Mouse (Mus musculus): ENCODE data around the gene Cth. TPM values are rescaled to one million over a fixed set of nuclear protein-coding genes. Genes with fewer than 3 reads are reported as not detected.

The Cth gene
- 3.2 and 3.9 TPM in 2 replicates for polyA plus RNA-seq (2015; fragmentation: Nextera tagmentation; extraction: Ambion mirVana)

DNA sequence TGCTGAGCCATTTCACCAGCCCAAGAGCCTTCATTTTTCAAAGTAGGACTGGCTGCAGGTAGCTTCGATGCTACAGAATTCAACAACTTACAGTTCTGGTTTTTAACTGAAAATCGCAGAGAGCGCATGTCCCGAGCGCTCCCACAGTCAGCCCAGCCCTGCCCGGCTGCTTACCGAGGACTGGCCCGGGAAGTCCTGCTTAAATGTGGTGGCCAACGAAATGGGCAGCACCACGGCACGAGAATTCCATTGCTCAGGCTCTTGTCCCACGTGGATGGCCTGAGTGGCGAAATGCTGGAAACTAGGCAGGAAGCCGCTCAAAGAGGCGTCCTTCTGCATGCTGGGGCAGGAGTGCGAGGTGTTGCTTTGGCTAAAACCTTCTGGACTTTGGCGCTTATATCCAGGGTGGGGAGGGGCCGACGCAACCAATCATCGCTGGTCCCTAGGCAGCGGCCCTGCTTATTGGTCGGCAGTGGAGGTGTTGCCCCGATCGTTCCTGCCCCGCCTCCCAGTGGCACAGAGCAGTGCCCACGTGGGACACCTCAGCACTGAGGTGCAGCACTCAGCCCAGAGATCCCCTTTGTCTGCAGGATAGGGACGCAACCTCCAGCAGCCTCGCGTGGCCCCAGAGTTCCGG, at the start of gene Cth:
TSS of gene Cth (minus strand) at position 386 of the 637 bp plus-strand sequence.
- peaks cover 9% of the 10 kb centered on the region for H3K4me1 ChIP-seq (replicated peaks; ENCODE audit: control insufficient read depth, insufficient read depth, low read length)
- H3K4me3 ChIP-seq (replicated peaks; ENCODE audit: low read length) = peak within 1 kb of the TSS; percentile 68
- no peak within 1 kb of the TSS for H3K27ac ChIP-seq (ENCODE audit: low read length)
- WGBS = under 1% methylated on average over 30 of the region's 30 CpGs
- ATAC-seq = peak; percentile 100
- peak within 1 kb of the TSS; percentile 57 for H3K9ac ChIP-seq (replicated peaks; ENCODE audit: low read depth, low read length)
- H3K4me2 ChIP-seq (ENCODE audit: low read length) = peak within 1 kb of the TSS; percentile 100
- H3K9me3 ChIP-seq (ENCODE audit: control insufficient read depth, low read length) = no peaks in the 10 kb centered on the region
- no peaks in the 10 kb centered on the region for H3K36me3 ChIP-seq (ENCODE audit: control insufficient read depth, insufficient read depth)
- no peaks in the 10 kb centered on the region for H3K27me3 ChIP-seq (replicated peaks; ENCODE audit: control insufficient read depth, insufficient read depth, low read length)

DNA sequence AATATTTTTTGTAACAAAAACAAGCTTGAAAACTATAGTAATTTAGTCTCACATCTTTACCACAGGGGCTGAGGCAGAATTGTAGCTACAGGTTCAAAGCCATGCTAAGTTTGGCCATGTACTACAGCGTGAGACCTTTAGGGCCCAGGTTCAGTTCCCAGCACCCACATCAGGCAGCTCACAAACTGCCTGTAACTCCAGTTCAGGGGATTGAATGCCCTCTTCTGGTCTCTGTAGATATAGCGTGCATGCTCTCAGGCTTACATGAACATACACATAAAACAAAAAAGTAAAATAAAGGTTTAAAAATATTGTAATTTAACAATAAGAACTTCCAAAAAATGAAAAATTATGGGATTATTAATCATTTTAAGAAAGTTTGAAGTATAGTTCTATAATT, 48.4 kb upstream of the Cth start:
- Histone ChIP-seq H3K9me3 (ENCODE audit: control insufficient read depth, low read length) (no peaks in the 10 kb centered on the region), H3K4me1 (replicated peaks; ENCODE audit: control insufficient read depth, insufficient read depth, low read length) (no peaks in the 10 kb centered on the region), H3K9ac (replicated peaks; ENCODE audit: low read depth, low read length) (no peak overlapping the region), H3K4me3 (replicated peaks; ENCODE audit: low read length) (no peak overlapping the region), H3K27ac (ENCODE audit: low read length) (no peak overlapping the region), H3K4me2 (ENCODE audit: low read length) (no peak overlapping the region), H3K36me3 (ENCODE audit: control insufficient read depth, insufficient read depth) (peaks cover 2% of the 10 kb centered on the region; the same call in 1 of the 2 replicates), H3K27me3 (replicated peaks; ENCODE audit: control insufficient read depth, insufficient read depth, low read length) (no peaks in the 10 kb centered on the region)
- 96% methylated on average over 2 of the region's 2 CpGs for WGBS
- ATAC-seq = no peak

DNA sequence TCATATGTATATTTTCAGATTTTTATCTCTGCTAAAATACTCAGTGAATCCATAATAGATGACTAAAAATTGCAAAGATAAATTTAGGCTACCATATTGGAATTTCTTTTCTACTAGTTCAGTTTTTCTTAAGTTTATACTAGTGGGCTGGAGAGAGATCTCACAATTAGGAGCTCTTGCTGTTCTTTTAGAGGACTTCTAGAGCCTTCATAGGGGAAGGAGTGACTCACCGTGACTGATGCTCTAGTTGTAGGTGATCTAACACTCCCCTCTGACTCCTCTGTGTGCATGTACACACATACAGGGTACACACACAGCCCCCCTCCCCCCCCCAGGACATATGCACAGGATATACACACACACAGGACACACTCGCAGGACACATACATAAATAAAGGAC, 46.3 kb upstream of the Cth start:
- no peak overlapping the region for H3K4me2 ChIP-seq (ENCODE audit: low read length)
- H3K27me3 ChIP-seq (replicated peaks; ENCODE audit: control insufficient read depth, insufficient read depth, low read length) = no peaks in the 10 kb centered on the region
- H3K9me3 ChIP-seq (ENCODE audit: control insufficient read depth, low read length) = no peaks in the 10 kb centered on the region
- H3K36me3 ChIP-seq (ENCODE audit: control insufficient read depth, insufficient read depth) = peaks cover 2% of the 10 kb centered on the region; the same call in 1 of the 2 replicates
- no peak overlapping the region for H3K9ac ChIP-seq (replicated peaks; ENCODE audit: low read depth, low read length)
- no peak overlapping the region for H3K4me3 ChIP-seq (replicated peaks; ENCODE audit: low read length)
- ATAC-seq = no peak
- no peaks in the 10 kb centered on the region for H3K4me1 ChIP-seq (replicated peaks; ENCODE audit: control insufficient read depth, insufficient read depth, low read length)
- 86% methylated on average over 2 of the region's 2 CpGs for WGBS
- H3K27ac ChIP-seq (ENCODE audit: low read length) = no peak overlapping the region

DNA sequence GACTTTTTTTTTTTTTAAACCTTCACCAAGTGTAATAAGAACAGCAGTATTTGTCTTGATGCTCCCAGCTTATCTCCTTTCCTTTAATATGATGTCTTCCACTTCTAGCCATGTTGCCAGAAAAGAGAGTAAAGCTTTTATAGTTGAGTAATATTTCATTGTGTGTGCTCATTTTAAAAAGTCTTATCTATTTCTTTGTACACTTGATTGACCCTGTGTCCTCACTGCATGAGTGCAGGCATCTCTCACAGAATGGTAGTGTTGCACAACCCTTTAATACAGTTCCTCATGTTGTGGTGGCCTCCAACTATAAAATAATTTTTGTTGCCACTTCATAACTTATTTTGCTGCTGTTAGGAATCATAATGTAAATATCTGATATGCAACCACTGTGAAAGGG, 32.4 kb upstream of the Cth start:
- Histone ChIP-seq H3K9me3 (ENCODE audit: control insufficient read depth, low read length) (no peaks in the 10 kb centered on the region), H3K4me3 (replicated peaks; ENCODE audit: low read length) (no peak overlapping the region), H3K27me3 (replicated peaks; ENCODE audit: control insufficient read depth, insufficient read depth, low read length) (no peaks in the 10 kb centered on the region), H3K36me3 (ENCODE audit: control insufficient read depth, insufficient read depth) (0 out of 2 replicates have a peak, but pooled peaks cover 2% of the 10 kb centered on the region), H3K9ac (replicated peaks; ENCODE audit: low read depth, low read length) (no peak overlapping the region), H3K4me1 (replicated peaks; ENCODE audit: control insufficient read depth, insufficient read depth, low read length) (0 out of 2 replicates have a peak, but pooled peaks cover 3% of the 10 kb centered on the region), H3K4me2 (ENCODE audit: low read length) (no peak overlapping the region), H3K27ac (ENCODE audit: low read length) (no peak overlapping the region)
- ATAC-seq = no peak

DNA sequence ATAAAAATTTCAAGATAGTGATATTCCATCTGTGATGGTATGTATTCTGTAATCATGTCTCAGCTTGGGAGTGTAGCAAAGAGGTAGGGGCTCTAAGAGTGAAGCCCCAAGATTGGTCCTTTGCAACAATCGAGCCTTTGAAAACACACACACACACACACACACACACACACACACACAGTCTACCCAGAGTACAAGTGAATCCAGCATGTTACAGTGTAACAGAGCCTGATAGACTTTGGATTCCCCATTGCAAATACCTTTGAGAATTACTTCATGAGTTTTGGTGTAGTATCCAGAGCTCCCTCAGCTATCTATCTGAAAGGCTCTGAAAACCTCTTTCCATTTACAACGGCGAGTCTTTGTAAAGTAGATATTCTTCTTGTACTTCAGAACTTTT, 31.3 kb upstream of the Cth start:
- Histone ChIP-seq H3K27me3 (replicated peaks; ENCODE audit: control insufficient read depth, insufficient read depth, low read length) (no peaks in the 10 kb centered on the region), H3K27ac (ENCODE audit: low read length) (no peak overlapping the region), H3K9me3 (ENCODE audit: control insufficient read depth, low read length) (no peaks in the 10 kb centered on the region), H3K4me2 (ENCODE audit: low read length) (no peak overlapping the region), H3K4me1 (replicated peaks; ENCODE audit: control insufficient read depth, insufficient read depth, low read length) (peaks cover 3% of the 10 kb centered on the region; the same call in 1 of the 2 replicates), H3K9ac (replicated peaks; ENCODE audit: low read depth, low read length) (no peak overlapping the region), H3K4me3 (replicated peaks; ENCODE audit: low read length) (no peak overlapping the region), H3K36me3 (ENCODE audit: control insufficient read depth, insufficient read depth) (no peaks in the 10 kb centered on the region)
- WGBS = 93% methylated on average over 3 of the region's 3 CpGs
- ATAC-seq = 0 out of 2 replicates have a peak, but pooled peaks have one; percentile 28

DNA sequence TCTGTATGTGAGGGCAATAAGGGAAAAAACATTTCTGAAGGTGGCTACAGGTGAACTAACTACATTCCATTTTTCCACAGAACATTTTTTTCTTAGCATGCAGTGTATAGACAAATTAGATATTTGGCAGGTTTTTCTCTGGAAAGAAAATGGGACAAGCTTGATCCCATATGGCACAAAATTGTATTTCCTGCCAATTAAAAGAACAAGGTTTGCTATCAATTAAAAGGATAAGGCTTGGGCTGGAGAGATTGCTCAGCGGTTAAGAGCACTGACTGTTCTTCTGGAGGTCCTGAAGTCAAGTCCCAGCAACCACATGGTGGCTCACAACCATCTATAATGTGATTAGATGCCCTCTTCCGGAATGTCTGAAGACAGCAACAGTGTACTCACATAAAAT, 30.6 kb upstream of the Cth start:
- Histone ChIP-seq H3K9me3 (ENCODE audit: control insufficient read depth, low read length) (no peaks in the 10 kb centered on the region), H3K9ac (replicated peaks; ENCODE audit: low read depth, low read length) (no peak overlapping the region), H3K4me1 (replicated peaks; ENCODE audit: control insufficient read depth, insufficient read depth, low read length) (peaks cover 3% of the 10 kb centered on the region; the same call in 1 of the 2 replicates), H3K27ac (ENCODE audit: low read length) (no peak overlapping the region), H3K4me3 (replicated peaks; ENCODE audit: low read length) (no peak overlapping the region), H3K4me2 (ENCODE audit: low read length) (no peak overlapping the region), H3K36me3 (ENCODE audit: control insufficient read depth, insufficient read depth) (no peaks in the 10 kb centered on the region), H3K27me3 (replicated peaks; ENCODE audit: control insufficient read depth, insufficient read depth, low read length) (no peaks in the 10 kb centered on the region)
- 79% methylated on average over 2 of the region's 2 CpGs for WGBS
- peak; percentile 23; the same call in 1 of the 2 replicates for ATAC-seq

DNA sequence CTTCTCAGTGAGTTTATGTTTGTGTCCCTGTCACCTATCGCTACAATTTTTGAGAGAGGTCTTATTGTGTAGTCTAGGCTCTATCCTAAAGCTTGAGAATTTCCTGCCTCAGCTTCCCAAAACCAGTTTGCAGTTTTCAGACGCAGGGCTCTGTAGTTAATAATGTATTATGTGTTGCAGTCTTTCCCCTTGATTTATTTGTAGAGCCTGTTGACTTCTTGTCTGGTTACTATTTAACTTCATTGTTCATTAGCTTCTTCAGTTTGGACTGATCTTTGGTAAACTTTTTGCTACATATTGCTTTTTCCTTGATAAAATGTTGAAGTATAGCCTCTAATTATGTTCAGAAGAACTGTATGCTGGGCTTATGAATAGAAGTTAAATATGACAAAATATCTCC, 27.8 kb upstream of the Cth start:
- Histone ChIP-seq H3K27me3 (replicated peaks; ENCODE audit: control insufficient read depth, insufficient read depth, low read length) (no peaks in the 10 kb centered on the region), H3K9me3 (ENCODE audit: control insufficient read depth, low read length) (no peaks in the 10 kb centered on the region), H3K4me1 (replicated peaks; ENCODE audit: control insufficient read depth, insufficient read depth, low read length) (peaks cover 17% of the 10 kb centered on the region), H3K4me3 (replicated peaks; ENCODE audit: low read length) (no peak overlapping the region), H3K36me3 (ENCODE audit: control insufficient read depth, insufficient read depth) (no peaks in the 10 kb centered on the region), H3K9ac (replicated peaks; ENCODE audit: low read depth, low read length) (no peak overlapping the region), H3K27ac (ENCODE audit: low read length) (no peak overlapping the region), H3K4me2 (ENCODE audit: low read length) (no peak overlapping the region)
- no peak for ATAC-seq
- WGBS = 93% methylated on average over 2 of the region's 2 CpGs

DNA sequence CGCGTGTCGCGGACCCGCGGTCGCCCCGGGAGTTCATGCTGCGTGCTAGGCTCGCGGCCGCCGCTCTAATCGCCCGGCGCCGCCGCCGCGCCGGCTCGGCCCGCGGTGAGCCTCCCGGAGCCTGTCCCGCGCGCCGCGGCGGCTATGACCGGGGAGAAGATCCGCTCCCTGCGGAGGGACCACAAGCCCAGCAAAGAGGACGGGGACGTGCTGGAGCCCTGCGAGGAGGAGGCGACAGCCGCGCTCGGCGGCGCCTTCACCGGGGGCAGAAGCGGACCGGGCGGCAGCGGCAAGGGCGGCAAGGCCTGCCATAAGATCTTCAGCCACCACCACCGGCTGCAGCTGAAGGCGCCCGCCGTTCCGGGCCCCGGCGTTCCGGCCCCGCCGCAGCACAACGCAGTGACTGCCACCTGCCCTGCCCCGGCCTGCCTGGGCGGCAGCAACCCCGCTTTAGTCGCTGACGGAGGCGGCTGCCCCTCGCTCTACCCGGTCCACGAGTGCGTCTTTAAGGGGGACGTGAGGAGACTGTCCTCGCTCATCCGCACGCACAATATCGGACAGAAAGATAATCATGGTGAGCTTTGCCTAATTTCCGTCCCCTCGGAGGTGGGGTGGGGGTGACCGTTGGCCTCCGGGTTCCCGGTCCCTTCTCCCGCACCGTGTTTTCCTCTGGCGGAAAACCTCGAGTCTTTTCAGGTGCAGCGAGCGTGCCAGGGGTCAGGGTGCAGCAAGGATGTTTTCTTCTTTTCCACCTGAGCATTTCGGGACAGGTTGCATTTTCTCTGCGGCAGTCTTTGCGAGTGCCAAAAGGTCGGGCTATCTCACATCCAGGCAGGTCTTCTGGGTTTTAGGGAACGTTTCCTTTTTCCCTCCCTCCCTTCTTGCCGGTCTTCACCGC, 22.8 kb upstream of the Cth start:
- H3K4me2 ChIP-seq (ENCODE audit: low read length) = peak overlapping the region; percentile 98
- no peaks in the 10 kb centered on the region for H3K9me3 ChIP-seq (ENCODE audit: control insufficient read depth, low read length)
- peak; percentile 67 for ATAC-seq
- no peaks in the 10 kb centered on the region for H3K36me3 ChIP-seq (ENCODE audit: control insufficient read depth, insufficient read depth)
- 0% methylated on average over 88 of the region's 93 CpGs for WGBS
- peak overlapping the region; percentile 99 for H3K4me3 ChIP-seq (replicated peaks; ENCODE audit: low read length)
- peak overlapping the region; percentile 94 for H3K9ac ChIP-seq (replicated peaks; ENCODE audit: low read depth, low read length)
- H3K27ac ChIP-seq (ENCODE audit: low read length) = peak overlapping the region; percentile 96
- peaks cover 14% of the 10 kb centered on the region for H3K4me1 ChIP-seq (replicated peaks; ENCODE audit: control insufficient read depth, insufficient read depth, low read length)
- H3K27me3 ChIP-seq (replicated peaks; ENCODE audit: control insufficient read depth, insufficient read depth, low read length) = no peaks in the 10 kb centered on the region

DNA sequence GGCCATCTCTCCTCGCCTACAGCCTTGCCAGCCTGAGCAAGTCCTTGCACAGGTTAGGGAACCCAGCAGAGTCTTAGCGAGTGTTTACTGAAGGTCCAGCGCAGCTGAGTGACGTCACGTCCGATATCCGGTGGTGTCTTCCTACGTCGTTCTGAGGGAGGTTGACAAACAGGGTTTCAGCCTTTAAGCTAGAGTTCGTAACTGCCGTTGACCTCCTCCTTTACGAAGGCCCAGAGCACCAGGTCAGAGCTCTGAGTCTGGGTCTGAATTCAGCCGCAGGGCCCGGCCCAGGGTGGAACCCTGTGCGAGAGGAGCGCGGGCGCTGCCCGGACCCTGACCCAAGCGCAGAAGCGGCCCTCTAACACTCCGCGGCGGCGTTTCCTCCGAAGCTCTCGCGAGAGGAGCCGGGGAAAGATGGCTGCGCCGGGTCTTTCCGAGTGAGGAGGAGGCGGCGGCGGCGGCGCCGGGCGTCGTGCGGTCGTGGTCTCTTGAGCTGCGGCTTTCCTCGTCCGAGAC, 22.0 kb upstream of the Cth start, which contains the start of gene Ankrd13c:
TSS of gene Ankrd13c (plus strand) at position 397 of the 516 bp plus-strand sequence.
- peak within 1 kb of the TSS; percentile 99 for H3K4me3 ChIP-seq (replicated peaks; ENCODE audit: low read length)
- peak within 1 kb of the TSS; percentile 96 for H3K27ac ChIP-seq (ENCODE audit: low read length)
- WGBS = under 1% methylated on average over 44 of the region's 45 CpGs
- peak; percentile 98 for ATAC-seq
- H3K36me3 ChIP-seq (ENCODE audit: control insufficient read depth, insufficient read depth) = no peaks in the 10 kb centered on the region
- H3K4me2 ChIP-seq (ENCODE audit: low read length) = peak within 1 kb of the TSS; percentile 98
- peak within 1 kb of the TSS; percentile 94 for H3K9ac ChIP-seq (replicated peaks; ENCODE audit: low read depth, low read length)
- H3K9me3 ChIP-seq (ENCODE audit: control insufficient read depth, low read length) = no peaks in the 10 kb centered on the region
- no peaks in the 10 kb centered on the region for H3K27me3 ChIP-seq (replicated peaks; ENCODE audit: control insufficient read depth, insufficient read depth, low read length)
- peaks cover 14% of the 10 kb centered on the region for H3K4me1 ChIP-seq (replicated peaks; ENCODE audit: control insufficient read depth, insufficient read depth, low read length)
